Mouse (Mus musculus): ENCODE results near the gene 2700081O15Rik. TPM values are rescaled to one million over a fixed set of nuclear protein-coding genes. Genes with fewer than 3 reads are reported as not detected.

2700081O15Rik gene
- polyA plus RNA-seq, 1 experiment, result 19.3 TPM

- H3K4me3 ChIP-seq (ENCODE audit: insufficient read depth, poor library complexity, severe bottlenecking), result no peak overlapping the region
- no peak overlapping the region for H3ac ChIP-seq (ENCODE audit: control insufficient read depth, insufficient read length, low read depth)
- no peaks in the 10 kb centered on the region for H3K27me3 ChIP-seq (ENCODE audit: control insufficient read depth, insufficient read depth, insufficient read length)
- H3K79me2 ChIP-seq (ENCODE audit: control insufficient read depth, insufficient read depth), result peaks cover 30% of the 10 kb centered on the region
- no peak for TF ChIP-seq CTCF (IDR thresholded peaks at IDR 0.05; ENCODE audit: control insufficient read depth, insufficient read depth, insufficient read length)
- no peak for TF ChIP-seq MYOD1 (IDR thresholded peaks at IDR 0.05; ENCODE audit: control insufficient read depth, insufficient read length, low read depth)
- TF ChIP-seq MYOG (IDR thresholded peaks at IDR 0.05; ENCODE audit: control insufficient read depth, extremely low read depth, insufficient read length), result no peak
- no peak for TF ChIP-seq CEBPB (IDR thresholded peaks at IDR 0.05; ENCODE audit: low read depth)
- no peak for TF ChIP-seq USF1 (IDR thresholded peaks at IDR 0.05; ENCODE audit: low read depth)
- TF ChIP-seq MAX (IDR thresholded peaks at IDR 0.05), result no peak
- no peak for TF ChIP-seq FOSL1 (IDR thresholded peaks at IDR 0.05; ENCODE audit: insufficient read depth, low read length, poor library complexity, severe bottlenecking)
- H3K36me3 ChIP-seq (ENCODE audit: control insufficient read depth, insufficient read depth), result peaks cover 52% of the 10 kb centered on the region
- peaks cover 23% of the 10 kb centered on the region for H3K79me3 ChIP-seq (ENCODE audit: low read depth)
These were observed 5.7 kb downstream of the 2700081O15Rik start for GRCm38 (mm10) chr19:7423028-7423655.

DNA sequence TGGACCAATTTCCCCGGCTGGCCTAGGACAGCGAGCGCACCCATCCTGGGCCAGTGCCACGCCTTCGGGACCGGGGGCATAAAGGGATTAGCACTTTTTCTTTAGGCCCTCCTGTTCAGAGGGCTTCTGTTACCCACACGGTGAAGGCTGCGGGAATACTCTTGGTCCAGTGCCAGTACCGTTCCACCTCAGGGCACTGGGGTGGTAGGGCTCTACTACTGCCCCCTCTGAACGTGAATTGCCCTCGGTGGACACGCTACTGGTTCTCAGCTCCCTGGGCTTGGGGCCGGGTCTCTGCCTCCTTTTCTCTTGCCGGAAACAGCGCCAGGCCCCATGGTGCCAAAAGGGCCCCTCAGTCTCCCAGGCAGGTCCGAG is 6.2 kb downstream of the 2700081O15Rik start:
- Histone ChIP-seq H3K36me3 (ENCODE audit: control insufficient read depth, insufficient read depth) (peaks cover 57% of the 10 kb centered on the region), H3K27me3 (ENCODE audit: control insufficient read depth, insufficient read depth, insufficient read length) (no peaks in the 10 kb centered on the region), H3K4me3 (ENCODE audit: insufficient read depth, poor library complexity, severe bottlenecking) (no peak overlapping the region), H3K79me3 (ENCODE audit: low read depth) (peaks cover 18% of the 10 kb centered on the region), H3ac (ENCODE audit: control insufficient read depth, insufficient read length, low read depth) (no peak overlapping the region), H3K79me2 (ENCODE audit: control insufficient read depth, insufficient read depth) (peaks cover 25% of the 10 kb centered on the region)
- TF ChIP-seq MAX (IDR thresholded peaks at IDR 0.05), result no peak
- TF ChIP-seq MYOD1 (IDR thresholded peaks at IDR 0.05; ENCODE audit: control insufficient read depth, insufficient read length, low read depth), result no peak
- TF ChIP-seq FOSL1 (IDR thresholded peaks at IDR 0.05; ENCODE audit: insufficient read depth, low read length, poor library complexity, severe bottlenecking), result no peak
- no peak for TF ChIP-seq MYOG (IDR thresholded peaks at IDR 0.05; ENCODE audit: control insufficient read depth, extremely low read depth, insufficient read length)
- TF ChIP-seq CEBPB (IDR thresholded peaks at IDR 0.05; ENCODE audit: low read depth), result no peak
- no peak for TF ChIP-seq USF1 (IDR thresholded peaks at IDR 0.05; ENCODE audit: low read depth)
- TF ChIP-seq CTCF (IDR thresholded peaks at IDR 0.05; ENCODE audit: control insufficient read depth, insufficient read depth, insufficient read length), result no peak

DNA sequence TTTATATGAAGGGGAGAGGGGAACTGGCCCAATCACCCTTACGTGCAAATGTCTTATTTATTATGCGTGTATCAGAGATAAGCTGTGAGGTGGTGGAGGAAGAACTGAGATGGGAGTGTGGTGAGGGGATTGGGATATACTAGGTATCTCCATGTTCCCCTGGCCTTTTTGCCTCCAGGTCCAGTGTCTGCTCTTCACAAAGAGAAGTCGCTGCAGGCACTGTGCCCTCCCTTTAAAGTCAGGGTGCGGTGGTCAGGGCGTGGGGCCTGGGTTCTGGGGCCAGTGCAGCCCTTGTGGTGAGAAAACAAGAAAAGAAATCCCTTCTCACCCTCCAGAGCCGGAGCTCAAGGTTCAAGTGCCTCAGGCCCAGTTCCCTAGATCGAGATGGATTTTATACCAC is 6.7 kb downstream of the 2700081O15Rik start:
- TF ChIP-seq MYOG (IDR thresholded peaks at IDR 0.05; ENCODE audit: control insufficient read depth, extremely low read depth, insufficient read length), result no peak
- TF ChIP-seq USF1 (IDR thresholded peaks at IDR 0.05; ENCODE audit: low read depth), result no peak
- no peak for TF ChIP-seq MAX (IDR thresholded peaks at IDR 0.05)
- TF ChIP-seq MYOD1 (IDR thresholded peaks at IDR 0.05; ENCODE audit: control insufficient read depth, insufficient read length, low read depth), result no peak
- TF ChIP-seq CEBPB (IDR thresholded peaks at IDR 0.05; ENCODE audit: low read depth), result no peak
- TF ChIP-seq CTCF (IDR thresholded peaks at IDR 0.05; ENCODE audit: control insufficient read depth, insufficient read depth, insufficient read length), result no peak
- no peak for TF ChIP-seq FOSL1 (IDR thresholded peaks at IDR 0.05; ENCODE audit: insufficient read depth, low read length, poor library complexity, severe bottlenecking)
- Histone ChIP-seq H3K4me3 (ENCODE audit: insufficient read depth, poor library complexity, severe bottlenecking) (no peak overlapping the region), H3K79me2 (ENCODE audit: control insufficient read depth, insufficient read depth) (peaks cover 20% of the 10 kb centered on the region), H3K79me3 (ENCODE audit: low read depth) (peaks cover 13% of the 10 kb centered on the region), H3K36me3 (ENCODE audit: control insufficient read depth, insufficient read depth) (peaks cover 58% of the 10 kb centered on the region), H3K27me3 (ENCODE audit: control insufficient read depth, insufficient read depth, insufficient read length) (no peaks in the 10 kb centered on the region), H3ac (ENCODE audit: control insufficient read depth, insufficient read length, low read depth) (no peak overlapping the region)

- Histone ChIP-seq H3K36me3 (ENCODE audit: control insufficient read depth, insufficient read depth) (peaks cover 64% of the 10 kb centered on the region), H3K4me3 (ENCODE audit: insufficient read depth, poor library complexity, severe bottlenecking) (no peak overlapping the region), H3ac (ENCODE audit: control insufficient read depth, insufficient read length, low read depth) (no peak overlapping the region), H3K79me3 (ENCODE audit: low read depth) (peaks cover 7% of the 10 kb centered on the region), H3K79me2 (ENCODE audit: control insufficient read depth, insufficient read depth) (peaks cover 13% of the 10 kb centered on the region), H3K27me3 (ENCODE audit: control insufficient read depth, insufficient read depth, insufficient read length) (no peaks in the 10 kb centered on the region)
- TF ChIP-seq MYOD1 (IDR thresholded peaks at IDR 0.05; ENCODE audit: control insufficient read depth, insufficient read length, low read depth) (no peak), MAX (IDR thresholded peaks at IDR 0.05) (no peak), MYOG (IDR thresholded peaks at IDR 0.05; ENCODE audit: control insufficient read depth, extremely low read depth, insufficient read length) (no peak)
These were observed 7.4 kb downstream of the 2700081O15Rik start for GRCm38 (mm10) chr19:7424590-7425397.

DNA sequence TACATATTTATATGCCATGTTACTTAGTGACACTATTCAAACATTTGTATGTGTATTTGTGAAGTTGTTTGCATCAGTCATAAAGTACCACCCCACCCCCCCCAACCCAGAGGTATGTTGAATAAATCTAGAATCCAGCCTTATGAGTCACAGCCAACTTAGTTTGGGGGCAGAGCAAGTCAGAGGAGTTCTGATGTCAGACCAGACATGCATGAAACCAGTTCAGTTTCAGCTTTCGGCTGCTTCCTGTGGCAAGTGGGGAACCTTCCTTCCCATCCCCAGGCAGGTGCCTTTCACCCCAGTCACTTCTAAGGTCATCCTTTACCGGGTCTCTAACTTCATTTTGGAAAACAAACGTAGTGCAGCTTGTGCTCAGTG is 8.0 kb downstream of the 2700081O15Rik start:
- no peak for TF ChIP-seq CTCF (IDR thresholded peaks at IDR 0.05; ENCODE audit: control insufficient read depth, insufficient read depth, insufficient read length)
- no peak for TF ChIP-seq MAX (IDR thresholded peaks at IDR 0.05)
- no peak for TF ChIP-seq CEBPB (IDR thresholded peaks at IDR 0.05; ENCODE audit: low read depth)
- TF ChIP-seq MYOD1 (IDR thresholded peaks at IDR 0.05; ENCODE audit: control insufficient read depth, insufficient read length, low read depth), result no peak
- no peak for TF ChIP-seq MYOG (IDR thresholded peaks at IDR 0.05; ENCODE audit: control insufficient read depth, extremely low read depth, insufficient read length)
- no peak for TF ChIP-seq FOSL1 (IDR thresholded peaks at IDR 0.05; ENCODE audit: insufficient read depth, low read length, poor library complexity, severe bottlenecking)
- TF ChIP-seq USF1 (IDR thresholded peaks at IDR 0.05; ENCODE audit: low read depth), result no peak
- H3K36me3 ChIP-seq (ENCODE audit: control insufficient read depth, insufficient read depth), result peaks cover 64% of the 10 kb centered on the region
- peaks cover 7% of the 10 kb centered on the region for H3K79me2 ChIP-seq (ENCODE audit: control insufficient read depth, insufficient read depth)
- H3K27me3 ChIP-seq (ENCODE audit: control insufficient read depth, insufficient read depth, insufficient read length), result no peaks in the 10 kb centered on the region
- H3ac ChIP-seq (ENCODE audit: control insufficient read depth, insufficient read length, low read depth), result no peak overlapping the region
- H3K79me3 ChIP-seq (ENCODE audit: low read depth), result peaks cover 2% of the 10 kb centered on the region
- H3K4me3 ChIP-seq (ENCODE audit: insufficient read depth, poor library complexity, severe bottlenecking), result no peak overlapping the region
